Mouse (Mus musculus): ENCODE data around the gene Cabp1. TPM values are rescaled to one million over a fixed set of nuclear protein-coding genes. Genes with fewer than 3 reads are reported as not detected.

Gene Cabp1
- polyA plus RNA-seq, 1 experiment = 3.1 TPM

- Histone ChIP-seq H3ac (ENCODE audit: control insufficient read depth, insufficient read length) (no peak overlapping the region), H3K79me2 (ENCODE audit: control insufficient read depth, insufficient read depth) (peaks cover 58% of the 10 kb centered on the region), H3K4me3 (peak overlapping the region; percentile 83), H3K27me3 (ENCODE audit: control insufficient read depth, insufficient read depth, insufficient read length) (no peaks in the 10 kb centered on the region), H3K36me3 (ENCODE audit: control insufficient read depth, insufficient read depth) (no peaks in the 10 kb centered on the region), H3K4me2 (ENCODE audit: low read depth) (peak overlapping the region; percentile 92)
- TF ChIP-seq POLR2AphosphoS2 (IDR thresholded peaks at IDR 0.05; ENCODE audit: insufficient read length, low read depth) (no peak), MAX (IDR thresholded peaks at IDR 0.05; ENCODE audit: low read depth) (no peak), USF1 (IDR thresholded peaks at IDR 0.05; ENCODE audit: low read depth) (no peak), REST (IDR thresholded peaks at IDR 0.05; ENCODE audit: insufficient read depth, insufficient read length) (no peak), MYOD1 (IDR thresholded peaks at IDR 0.05; ENCODE audit: control insufficient read depth in 1 of 3, insufficient read length in 2 of 3, low read depth in 2 of 3) (no peak), CEBPB (IDR thresholded peaks at IDR 0.05; ENCODE audit: insufficient read depth, poor library complexity, severe bottlenecking) (no peak), TCF3 (IDR thresholded peaks at IDR 0.05; ENCODE audit: insufficient read length, low read depth) (no peak), TCF12 (IDR thresholded peaks at IDR 0.05; ENCODE audit: insufficient read depth, poor library complexity, severe bottlenecking) (no peak), POLR2A (IDR thresholded peaks at IDR 0.05; ENCODE audit: insufficient read length, low read depth) (no peak), MYOG (IDR thresholded peaks at IDR 0.05; ENCODE audit: control insufficient read depth in 1 of 3, insufficient read depth in 1 of 3, insufficient read length in 2 of 3, low read depth in 2 of 3) (no peak), SRF (IDR thresholded peaks at IDR 0.05; ENCODE audit: control insufficient read depth, insufficient read length, low read depth) (no peak), E2F4 (IDR thresholded peaks at IDR 0.05; ENCODE audit: insufficient read depth) (no peak)
Measured at GRCm38 (mm10) chr5:115156401-115156800, 37.8 kb downstream of the Cabp1 start.

DNA sequence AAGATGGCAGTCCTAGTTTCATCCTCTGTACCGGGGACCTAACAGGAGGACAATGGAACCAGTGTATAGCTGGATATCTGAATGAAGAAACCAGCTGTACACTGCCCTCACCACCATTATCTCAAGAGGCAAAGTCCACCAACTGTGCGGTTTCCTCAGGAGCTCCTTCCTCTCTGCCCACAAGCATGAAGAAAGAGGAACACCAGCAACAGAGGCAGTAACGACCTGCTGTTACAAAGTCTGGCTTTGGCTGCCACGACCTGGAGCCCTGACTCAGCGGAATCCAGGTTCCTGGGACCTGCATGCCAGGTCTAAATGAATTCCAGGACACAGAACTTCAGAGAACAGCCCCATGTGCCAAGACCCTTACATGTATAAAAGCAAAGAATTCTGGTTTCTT is 38.4 kb downstream of the Cabp1 start:
- TF ChIP-seq POLR2AphosphoS2 (IDR thresholded peaks at IDR 0.05; ENCODE audit: insufficient read length, low read depth) (no peak), MYOG (IDR thresholded peaks at IDR 0.05; ENCODE audit: control insufficient read depth in 1 of 3, insufficient read depth in 1 of 3, insufficient read length in 2 of 3, low read depth in 2 of 3) (no peak), USF1 (IDR thresholded peaks at IDR 0.05; ENCODE audit: low read depth) (no peak), SRF (IDR thresholded peaks at IDR 0.05; ENCODE audit: control insufficient read depth, insufficient read length, low read depth) (no peak), POLR2A (IDR thresholded peaks at IDR 0.05; ENCODE audit: insufficient read length, low read depth) (no peak), TCF12 (IDR thresholded peaks at IDR 0.05; ENCODE audit: insufficient read depth, poor library complexity, severe bottlenecking) (no peak), E2F4 (IDR thresholded peaks at IDR 0.05; ENCODE audit: insufficient read depth) (no peak), CEBPB (IDR thresholded peaks at IDR 0.05; ENCODE audit: insufficient read depth, poor library complexity, severe bottlenecking) (no peak), TCF3 (IDR thresholded peaks at IDR 0.05; ENCODE audit: insufficient read length, low read depth) (no peak), REST (IDR thresholded peaks at IDR 0.05; ENCODE audit: insufficient read depth, insufficient read length) (no peak), MAX (IDR thresholded peaks at IDR 0.05; ENCODE audit: low read depth) (no peak), MYOD1 (IDR thresholded peaks at IDR 0.05; ENCODE audit: control insufficient read depth in 1 of 3, insufficient read length in 2 of 3, low read depth in 2 of 3) (no peak)
- Histone ChIP-seq H3K27me3 (ENCODE audit: control insufficient read depth, insufficient read depth, insufficient read length) (no peaks in the 10 kb centered on the region), H3K4me2 (ENCODE audit: low read depth) (peak overlapping the region; percentile 92), H3ac (ENCODE audit: control insufficient read depth, insufficient read length) (no peak overlapping the region), H3K79me2 (ENCODE audit: control insufficient read depth, insufficient read depth) (peaks cover 58% of the 10 kb centered on the region), H3K4me3 (peak overlapping the region; percentile 83), H3K36me3 (ENCODE audit: control insufficient read depth, insufficient read depth) (peaks cover 1% of the 10 kb centered on the region)

DNA sequence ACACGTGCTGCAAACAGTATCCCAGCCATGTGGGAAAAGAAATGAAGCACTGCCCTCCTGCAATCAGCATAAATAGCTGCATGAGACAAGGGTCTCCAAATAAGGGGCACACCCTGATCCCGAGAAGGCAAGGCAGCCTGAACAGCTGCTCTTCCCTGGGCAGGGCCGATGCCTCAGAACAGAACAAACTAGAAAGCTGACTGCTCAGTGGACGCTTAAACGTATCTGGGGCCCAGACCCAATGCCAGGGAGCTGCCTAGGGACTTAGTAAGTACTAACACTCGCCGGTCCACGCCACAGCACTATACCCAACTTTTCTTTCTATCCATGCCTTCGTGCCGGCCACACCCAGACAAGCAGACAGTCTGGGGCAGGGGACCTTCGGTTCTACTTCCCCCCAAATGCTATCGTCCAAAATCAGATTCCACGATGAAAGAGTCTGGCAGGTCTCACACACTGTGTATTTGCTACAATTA is 39.0 kb downstream of the Cabp1 start:
- H3K4me3 ChIP-seq = peak overlapping the region; percentile 83
- H3K36me3 ChIP-seq (ENCODE audit: control insufficient read depth, insufficient read depth) = peaks cover 7% of the 10 kb centered on the region
- peak overlapping the region; percentile 92 for H3K4me2 ChIP-seq (ENCODE audit: low read depth)
- H3K79me2 ChIP-seq (ENCODE audit: control insufficient read depth, insufficient read depth) = peaks cover 58% of the 10 kb centered on the region
- H3ac ChIP-seq (ENCODE audit: control insufficient read depth, insufficient read length) = no peak overlapping the region
- TF ChIP-seq SRF (IDR thresholded peaks at IDR 0.05; ENCODE audit: control insufficient read depth, insufficient read length, low read depth) (peak; percentile 88), TCF3 (IDR thresholded peaks at IDR 0.05; ENCODE audit: insufficient read length, low read depth) (no peak), POLR2A (IDR thresholded peaks at IDR 0.05; ENCODE audit: insufficient read length, low read depth) (peak; percentile 65), USF1 (IDR thresholded peaks at IDR 0.05; ENCODE audit: low read depth) (peak; percentile 32), E2F4 (IDR thresholded peaks at IDR 0.05; ENCODE audit: insufficient read depth) (no peak), CEBPB (IDR thresholded peaks at IDR 0.05; ENCODE audit: insufficient read depth, poor library complexity, severe bottlenecking) (no peak), MYOD1 (IDR thresholded peaks at IDR 0.05; ENCODE audit: control insufficient read depth in 1 of 3, insufficient read length in 2 of 3, low read depth in 2 of 3) (peak in 2 of 3 experiments; percentile 84 to 91), MYOG (IDR thresholded peaks at IDR 0.05; ENCODE audit: control insufficient read depth in 1 of 3, insufficient read depth in 1 of 3, insufficient read length in 2 of 3, low read depth in 2 of 3) (peak; percentile 79 to 95 (median 91)), POLR2AphosphoS2 (IDR thresholded peaks at IDR 0.05; ENCODE audit: insufficient read length, low read depth) (peak; percentile 47), MAX (IDR thresholded peaks at IDR 0.05; ENCODE audit: low read depth) (no peak), REST (IDR thresholded peaks at IDR 0.05; ENCODE audit: insufficient read depth, insufficient read length) (no peak), TCF12 (IDR thresholded peaks at IDR 0.05; ENCODE audit: insufficient read depth, poor library complexity, severe bottlenecking) (peak; percentile 3)
- H3K27me3 ChIP-seq (ENCODE audit: control insufficient read depth, insufficient read depth, insufficient read length) = no peaks in the 10 kb centered on the region

GRCm38 (mm10) chr5:115152132-115152956 is 41.8 kb downstream of the Cabp1 start:
- H3K4me3 ChIP-seq = no peak overlapping the region
- peaks cover 55% of the 10 kb centered on the region for H3K79me2 ChIP-seq (ENCODE audit: control insufficient read depth, insufficient read depth)
- no peaks in the 10 kb centered on the region for H3K27me3 ChIP-seq (ENCODE audit: control insufficient read depth, insufficient read depth, insufficient read length)
- TF ChIP-seq E2F4 (IDR thresholded peaks at IDR 0.05; ENCODE audit: insufficient read depth) (no peak), POLR2AphosphoS2 (IDR thresholded peaks at IDR 0.05; ENCODE audit: insufficient read length, low read depth) (no peak), REST (IDR thresholded peaks at IDR 0.05; ENCODE audit: insufficient read depth, insufficient read length) (no peak)
- no peak overlapping the region for H3K4me2 ChIP-seq (ENCODE audit: low read depth)
- peaks cover 30% of the 10 kb centered on the region for H3K36me3 ChIP-seq (ENCODE audit: control insufficient read depth, insufficient read depth)
- H3ac ChIP-seq (ENCODE audit: control insufficient read depth, insufficient read length) = no peak overlapping the region

Data from myocyte (in vitro differentiated cells).